Mouse (Mus musculus) erythroblast, embryonic 14.5 days (primary cell): Measurements from ENCODE around the gene Uaca.

Experiments used
- GATA1 ChIP-seq: IDR thresholded peaks from 2 replicates; pipeline ENCODE4 v1.6.1; 2012; ENCODE audit warnings: low read length, inconsistent platforms, mixed read lengths
- TAL1 ChIP-seq: IDR thresholded peaks from 3 replicates; pipeline ENCODE4 v1.6.1; 2012; ENCODE audit warnings: low read length, inconsistent platforms, mixed read lengths

- TF ChIP-seq GATA1 = no peak
- TF ChIP-seq TAL1 = no peak
These were observed 4.1 kb upstream of the Uaca start for GRCm38 (mm10) chr9:60790282-60790681.
